Mouse (Mus musculus): ENCODE measurements at regions not wholly inside any gene's neighbourhood (a gene's known extent, or its start where the extent isn't known, plus 50 kb on each side); places are given as distances from the start of the nearest gene placed in this dataset.
"Not testable (repeated sequence)": the region's sequence is repeated elsewhere in the genome, so short reads cannot be mapped to it uniquely, and the experiment has no call there.

DNA sequence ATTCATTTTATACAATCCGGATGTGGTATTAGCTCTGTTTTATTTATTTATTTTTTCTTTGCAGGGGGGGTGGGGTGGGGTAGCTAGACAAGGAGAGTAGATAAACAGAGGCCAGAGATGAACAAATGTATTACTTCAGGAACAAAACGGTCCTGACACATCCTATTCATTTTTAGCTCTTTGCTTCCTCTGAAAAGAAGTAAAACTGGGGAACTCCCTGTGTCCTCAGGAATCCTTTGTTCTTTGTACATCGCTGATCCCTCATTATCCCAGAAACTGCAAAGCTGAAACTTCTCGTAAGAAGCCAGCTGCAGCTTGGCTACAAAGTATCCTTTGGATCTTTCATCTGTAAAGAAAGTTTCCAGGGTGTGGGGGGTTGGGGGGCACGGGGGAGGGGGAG lies 103.6 kb upstream of the Pfn2 start:
- no peak for ATAC-seq (replicated peaks; ENCODE audit: low FRiP score, low TSS enrichment, poor library complexity, severe bottlenecking)

DNA sequence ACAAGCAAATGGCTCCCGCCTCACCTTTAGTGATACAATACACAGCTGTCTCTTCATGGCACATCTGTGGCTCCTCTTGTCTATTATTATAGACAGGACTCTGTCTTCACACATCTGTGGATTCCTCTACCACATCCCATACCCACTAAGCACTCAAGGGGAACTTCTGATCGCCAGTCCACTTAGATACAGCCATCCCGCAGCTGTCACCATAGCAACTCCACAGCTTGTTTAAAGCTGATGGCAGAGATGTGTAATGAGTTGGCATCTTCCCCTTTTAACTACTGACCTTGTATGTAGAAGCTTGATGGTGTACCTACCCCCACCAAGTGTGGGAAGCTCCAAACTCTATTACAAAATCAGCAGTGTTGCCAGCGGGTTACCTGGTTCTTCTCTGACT lies 109.5 kb upstream of the Pfn2 start:
- no peak for ATAC-seq (replicated peaks; ENCODE audit: low FRiP score, low TSS enrichment, poor library complexity, severe bottlenecking)

DNA sequence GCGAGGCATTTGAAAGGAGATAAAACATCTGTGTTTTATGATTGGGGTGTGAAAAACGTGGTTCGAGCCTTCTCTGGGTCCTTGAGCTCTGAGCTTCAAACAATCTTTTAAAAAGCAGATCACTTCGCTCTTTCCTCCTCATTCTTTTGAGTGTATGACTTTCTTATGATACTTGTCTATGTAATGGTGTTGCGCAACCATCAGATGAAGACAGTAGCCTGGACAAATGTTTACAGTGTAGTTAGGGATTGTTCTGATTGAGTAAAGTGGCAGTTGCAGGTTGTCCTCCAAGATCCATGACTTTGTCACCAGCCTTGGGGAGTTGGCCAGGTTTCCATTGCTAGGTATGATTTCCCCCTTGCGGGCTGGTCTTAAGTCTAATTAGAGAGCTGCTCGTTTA lies 116.1 kb upstream of the Pfn2 start:
- no peak for ATAC-seq (replicated peaks; ENCODE audit: low FRiP score, low TSS enrichment, poor library complexity, severe bottlenecking)

DNA sequence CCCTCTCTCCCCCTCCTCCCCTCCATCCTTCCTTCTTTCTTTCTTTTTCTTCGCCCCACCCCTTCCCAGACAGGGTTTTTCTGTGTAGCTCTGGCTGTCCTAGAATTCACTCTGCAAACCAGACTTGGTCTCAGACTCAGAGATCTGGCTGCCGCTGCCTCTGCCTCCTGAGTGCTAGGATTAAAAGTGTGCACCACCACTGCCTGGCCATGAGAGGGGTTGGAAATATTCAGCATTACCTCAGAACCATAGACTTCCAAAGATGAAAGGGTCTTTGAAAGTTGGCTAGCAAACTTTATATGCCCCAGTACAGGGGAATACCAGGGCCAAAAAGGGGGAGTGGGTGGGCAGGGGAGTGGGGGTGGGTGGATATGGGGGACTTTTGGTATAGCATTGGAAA lies 122.7 kb upstream of the Pfn2 start:
- ATAC-seq (replicated peaks; ENCODE audit: low FRiP score, low TSS enrichment, poor library complexity, severe bottlenecking), result not testable (repeated sequence)

DNA sequence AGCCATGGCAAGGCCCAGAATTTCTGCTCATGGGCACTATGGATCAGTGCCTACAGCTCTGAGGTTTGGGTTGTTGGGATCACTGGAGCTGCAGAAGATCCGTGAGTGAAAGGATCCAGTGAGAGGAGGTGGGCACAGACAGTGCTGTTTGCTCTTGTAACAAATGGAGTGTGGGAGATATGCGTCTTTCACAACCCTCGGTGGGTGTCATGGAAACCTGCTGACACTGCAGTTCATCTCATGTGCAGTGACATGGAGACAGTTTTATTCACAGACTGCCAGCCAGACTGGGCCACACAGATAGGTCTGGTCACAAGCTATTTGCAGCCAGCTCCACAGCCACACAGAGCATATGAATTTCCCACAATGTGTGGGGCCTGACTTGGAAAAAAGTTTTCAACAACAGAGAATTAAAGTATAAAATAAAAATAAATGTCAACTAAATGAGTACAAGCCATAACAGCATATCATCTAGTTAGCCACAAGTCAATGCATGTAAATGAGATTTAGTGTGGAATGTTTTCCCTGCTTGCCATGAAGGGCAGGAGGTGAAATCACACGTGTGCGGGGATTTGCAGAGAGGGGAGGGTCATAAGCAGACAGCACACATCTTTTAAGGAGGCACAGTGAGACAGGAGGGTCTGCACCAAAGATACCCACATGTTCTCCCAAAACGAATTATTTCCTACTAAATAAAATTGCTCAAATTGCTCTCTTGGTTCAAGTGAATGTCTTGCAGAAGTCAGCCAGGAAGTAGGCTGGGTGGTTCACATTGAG lies 124.8 kb upstream of the Pfn2 start:
- no peak for ATAC-seq (replicated peaks; ENCODE audit: low FRiP score, low TSS enrichment, poor library complexity, severe bottlenecking)

DNA sequence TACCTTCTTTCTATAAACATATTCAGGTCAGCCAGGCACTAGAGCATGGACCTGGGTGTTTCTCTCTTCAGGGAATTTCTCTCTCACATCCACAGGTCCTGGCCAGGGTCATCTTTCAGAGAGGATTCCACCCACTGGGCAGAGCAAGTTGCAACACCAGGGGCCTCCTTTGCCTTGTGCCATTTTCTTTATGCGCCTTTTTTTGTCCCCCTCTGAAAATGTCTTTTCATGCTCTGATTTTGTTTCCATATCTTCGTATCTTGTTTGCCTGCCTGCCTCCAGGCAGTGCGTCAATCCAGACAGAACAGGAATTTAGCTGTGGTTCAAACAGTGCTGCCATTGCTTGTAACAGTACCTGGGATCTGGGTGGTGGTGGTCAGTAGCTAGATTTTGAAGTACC lies 125.7 kb upstream of the Pfn2 start:
- no peak for ATAC-seq (replicated peaks; ENCODE audit: low FRiP score, low TSS enrichment, poor library complexity, severe bottlenecking)

DNA sequence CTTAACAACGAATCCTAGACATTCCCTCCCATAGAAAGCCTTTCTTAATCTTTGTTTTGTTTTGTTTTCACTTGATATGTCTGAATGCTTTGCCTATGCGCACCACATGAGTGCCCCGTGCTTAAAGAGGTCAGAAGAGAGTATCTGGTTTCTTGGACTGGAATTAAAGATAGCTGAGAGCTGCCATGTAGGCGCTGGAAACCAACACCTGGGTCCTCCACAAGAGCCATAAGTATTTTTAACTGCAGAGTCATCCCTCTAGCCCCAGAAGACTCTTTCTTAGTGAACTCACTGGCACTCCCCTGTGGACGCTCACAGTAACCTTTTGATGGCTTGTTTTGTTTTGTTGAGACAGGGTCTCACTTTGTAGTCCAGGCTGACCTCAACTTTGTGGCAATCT lies 127.5 kb upstream of the Pfn2 start:
- ATAC-seq (replicated peaks; ENCODE audit: low FRiP score, low TSS enrichment, poor library complexity, severe bottlenecking), result no peak

DNA sequence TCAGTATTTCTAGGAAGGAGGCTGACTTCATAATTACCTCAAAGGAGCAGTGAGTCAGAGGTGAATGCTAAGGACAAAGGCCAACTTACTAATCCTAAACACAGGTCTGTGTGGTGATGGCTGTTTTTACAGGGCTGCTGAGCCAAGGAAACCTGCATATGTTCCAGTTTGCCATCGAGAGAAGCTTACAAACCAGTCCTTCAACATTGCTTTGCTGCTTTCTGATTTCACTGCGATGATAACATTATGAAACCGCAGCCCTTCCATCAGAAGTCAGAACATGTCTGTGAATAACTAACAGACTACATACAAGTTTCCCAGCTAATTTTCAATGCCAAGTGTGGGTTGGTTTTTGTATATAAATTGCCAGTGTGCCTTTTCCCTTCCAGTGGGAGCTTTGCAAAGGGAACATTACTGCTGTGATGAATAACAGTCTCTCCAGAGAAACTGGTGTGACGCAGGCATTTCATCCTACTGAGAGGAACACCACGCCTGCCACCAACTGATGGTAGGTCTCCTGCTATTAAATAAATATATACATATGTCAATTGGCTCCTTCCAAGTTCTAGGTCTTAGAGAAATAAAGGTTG lies 128.9 kb upstream of the Pfn2 start:
- ATAC-seq (replicated peaks; ENCODE audit: low FRiP score, low TSS enrichment, poor library complexity, severe bottlenecking), result no peak

DNA sequence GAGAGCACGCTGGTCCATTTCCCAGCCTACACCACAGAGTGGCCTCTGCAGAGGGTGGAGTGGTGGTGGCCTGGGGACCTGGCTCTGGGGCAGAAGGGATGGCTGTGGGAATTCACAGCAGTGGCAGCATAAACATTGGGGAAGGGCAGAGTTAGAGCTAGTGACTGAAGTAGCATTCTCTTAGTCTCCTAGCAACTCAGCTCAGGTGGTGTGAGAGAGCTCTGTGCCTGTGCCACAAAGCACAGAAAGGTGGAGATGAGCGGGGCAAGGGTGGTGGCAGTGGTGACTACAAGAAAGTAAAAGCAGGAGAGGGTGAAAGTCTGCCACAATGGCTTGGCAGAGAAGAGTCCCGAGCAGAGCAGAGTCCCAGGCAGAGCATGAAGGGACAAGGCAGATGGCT lies 140.3 kb upstream of the Pfn2 start:
- ATAC-seq (replicated peaks; ENCODE audit: low FRiP score, low TSS enrichment, poor library complexity, severe bottlenecking), result no peak

DNA sequence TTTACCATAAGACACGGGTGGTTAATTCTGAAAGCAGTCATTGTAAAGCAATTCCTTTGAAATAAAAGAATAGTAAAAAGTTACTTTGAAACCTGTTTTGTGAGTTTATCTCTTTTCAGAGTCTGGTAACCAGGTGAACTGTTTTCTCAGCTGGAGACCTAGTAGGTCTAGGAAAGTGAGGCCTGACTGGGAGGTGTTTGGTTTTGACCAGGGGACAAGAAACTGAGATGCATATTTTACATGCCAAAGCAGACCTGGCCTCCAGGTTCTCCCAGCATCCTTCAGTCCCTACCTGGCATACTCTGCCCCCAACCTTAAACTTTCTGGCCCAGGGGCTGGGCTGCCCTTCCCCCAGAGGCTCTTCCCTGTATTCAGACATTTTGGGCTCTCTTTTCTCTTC lies 142.9 kb upstream of the Pfn2 start:
- ATAC-seq (replicated peaks; ENCODE audit: low FRiP score, low TSS enrichment, poor library complexity, severe bottlenecking), result no peak

DNA sequence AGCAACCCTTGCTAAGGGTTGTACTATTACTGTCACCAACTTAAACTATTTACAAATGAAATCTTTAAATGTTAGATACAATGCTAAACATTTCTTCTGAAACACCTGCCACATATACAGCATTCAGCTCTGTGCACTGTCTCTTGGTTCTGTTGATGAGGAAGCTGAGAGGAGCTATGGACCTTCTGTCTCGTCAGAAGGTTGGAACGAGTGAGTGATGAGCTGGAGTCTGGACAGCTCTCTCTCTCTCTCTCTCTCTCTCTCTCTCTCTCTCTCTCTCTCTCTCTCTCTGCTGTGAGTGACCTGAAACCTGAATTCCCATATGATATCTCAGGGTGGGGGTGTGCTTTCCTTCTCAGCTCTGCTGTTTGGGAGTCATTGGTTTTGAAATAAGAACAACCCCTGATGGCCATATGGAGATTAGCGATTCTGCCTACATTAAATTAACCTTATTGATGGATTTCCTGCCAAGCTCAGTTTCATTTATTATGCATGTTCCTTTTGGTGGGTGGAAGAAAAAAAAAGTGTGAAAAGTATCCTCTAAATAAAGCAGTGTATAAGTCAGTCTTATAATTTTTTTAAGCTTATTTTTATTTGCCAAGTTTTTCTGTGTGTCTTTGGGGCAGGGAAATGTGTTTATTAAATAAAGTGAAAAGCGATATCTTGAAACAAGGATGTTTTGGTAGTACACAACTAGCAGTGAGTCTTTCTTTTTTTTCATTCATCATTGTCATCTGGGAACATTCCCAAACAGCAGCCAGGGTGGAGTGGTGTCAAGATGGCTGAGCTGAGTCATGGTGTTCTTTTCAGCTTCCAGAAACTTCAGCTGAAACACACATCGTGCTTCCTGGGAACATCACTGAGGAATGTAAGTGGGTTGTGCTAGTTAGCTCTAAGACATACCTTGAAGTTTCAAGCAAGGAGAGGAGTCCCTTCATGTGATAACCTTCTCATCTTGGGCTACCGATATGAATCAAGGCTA lies 150.5 kb upstream of the Pfn2 start:
- ATAC-seq (replicated peaks; ENCODE audit: low FRiP score, low TSS enrichment, poor library complexity, severe bottlenecking), result no peak

DNA sequence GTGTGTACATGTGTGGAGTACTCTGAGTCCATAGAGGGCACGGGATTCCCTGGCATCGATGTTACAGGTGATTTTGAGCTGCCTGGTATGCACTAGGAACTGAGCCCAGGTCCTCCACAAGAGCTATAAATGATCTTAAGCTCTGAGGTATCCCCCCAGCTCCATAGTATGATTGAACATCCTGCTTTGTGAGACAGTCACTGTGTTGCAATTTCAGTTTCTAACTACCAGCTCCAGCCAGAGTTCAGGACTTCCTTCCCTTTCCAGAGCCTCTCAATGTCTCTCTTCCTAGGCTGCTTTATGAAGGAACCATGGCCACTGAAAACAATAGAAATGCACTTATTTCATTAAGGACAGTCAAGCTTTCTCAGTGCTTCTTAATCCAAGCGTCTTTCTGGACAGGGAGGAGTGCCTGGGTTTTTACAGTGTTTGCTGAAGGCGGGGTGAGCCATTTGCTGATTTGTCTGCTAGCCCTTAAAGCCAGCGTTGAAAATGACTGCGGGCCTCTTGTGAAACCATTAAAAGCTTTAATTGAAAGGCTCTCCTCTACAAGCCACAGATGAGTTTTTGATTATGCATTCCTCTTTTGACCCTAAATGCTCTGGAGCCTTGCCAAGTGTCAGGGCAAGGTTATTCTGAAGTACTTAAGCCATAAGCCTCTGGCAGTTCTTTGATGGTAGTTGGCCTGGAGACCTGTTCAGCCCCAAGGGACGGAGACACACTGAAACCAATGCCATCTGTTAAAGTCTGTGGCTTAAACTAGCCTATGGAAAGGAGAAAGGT lies 155.1 kb upstream of the Pfn2 start:
- no peak for ATAC-seq (replicated peaks; ENCODE audit: low FRiP score, low TSS enrichment, poor library complexity, severe bottlenecking)

DNA sequence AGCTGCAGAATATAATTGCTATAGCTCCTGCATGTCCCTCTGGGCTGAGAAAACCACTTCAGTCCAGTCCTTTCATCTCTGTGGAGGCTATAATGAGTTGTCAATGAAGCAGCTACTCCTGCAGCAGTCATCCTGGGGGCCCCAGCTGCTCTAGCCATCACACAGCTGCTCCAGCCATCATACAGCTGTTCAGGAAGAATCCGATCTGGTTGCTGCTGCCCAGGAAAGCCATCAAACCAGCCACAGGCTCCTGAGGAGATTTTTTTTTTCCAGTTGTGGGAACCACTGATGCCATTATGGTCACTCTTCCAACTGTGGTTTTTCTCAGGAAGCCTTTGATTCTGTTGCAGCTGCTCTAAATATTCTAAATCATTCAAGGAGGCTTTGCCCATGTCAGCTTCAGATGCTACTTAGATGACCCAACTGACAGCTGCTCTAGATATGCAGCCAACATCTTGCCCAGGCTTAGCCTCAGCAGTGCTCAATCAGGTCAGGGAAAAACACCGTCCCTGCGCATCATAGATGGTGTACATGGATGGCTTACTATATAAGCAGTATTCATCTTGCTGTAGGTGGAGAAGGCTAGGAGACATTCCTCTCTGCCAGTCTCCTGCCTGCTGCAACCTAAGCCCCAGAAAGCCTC lies 177.0 kb upstream of the Pfn2 start:
- no peak for ATAC-seq (replicated peaks; ENCODE audit: low FRiP score, low TSS enrichment, poor library complexity, severe bottlenecking)

DNA sequence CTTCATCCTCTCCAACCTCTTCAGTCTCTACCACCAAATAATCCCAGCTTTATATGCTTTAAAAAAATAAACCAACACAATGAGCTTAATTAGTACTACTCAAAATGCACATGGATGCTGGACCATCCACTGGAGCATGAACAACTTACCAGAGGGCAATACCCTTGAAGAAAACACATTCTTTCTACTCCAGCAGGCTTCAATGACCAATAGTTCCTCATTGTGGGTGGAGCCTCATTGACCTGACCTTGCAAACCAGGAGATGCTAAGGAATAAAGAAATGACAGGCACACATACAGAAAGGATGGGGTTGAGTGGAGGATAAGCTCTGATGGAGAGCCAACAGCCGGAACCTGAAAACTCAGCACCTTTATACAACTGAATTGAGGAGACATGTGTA lies 201.7 kb upstream of the Pfn2 start:
- ATAC-seq (replicated peaks; ENCODE audit: low FRiP score, low TSS enrichment, poor library complexity, severe bottlenecking), result no peak

DNA sequence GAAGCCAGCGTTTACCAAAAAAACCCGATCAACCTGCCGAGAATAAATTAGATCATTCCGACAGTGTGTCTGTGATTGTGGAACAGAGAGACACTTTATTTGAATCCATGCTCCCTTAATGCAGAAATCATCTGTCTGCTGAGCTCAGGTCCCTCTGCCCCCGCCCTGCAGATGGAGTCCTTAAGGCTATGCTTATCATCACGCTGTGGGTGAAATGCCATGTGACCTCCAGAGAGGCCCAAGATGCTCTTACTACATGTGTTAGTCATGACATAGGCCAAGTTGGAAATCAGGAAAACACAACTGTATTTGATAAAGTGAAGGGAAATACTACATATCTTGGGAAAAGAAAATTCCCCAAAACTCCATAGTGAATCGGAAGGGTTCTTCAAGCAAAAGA lies 206.8 kb upstream of the Pfn2 start:
- ATAC-seq (replicated peaks; ENCODE audit: low FRiP score, low TSS enrichment, poor library complexity, severe bottlenecking), result no peak

DNA sequence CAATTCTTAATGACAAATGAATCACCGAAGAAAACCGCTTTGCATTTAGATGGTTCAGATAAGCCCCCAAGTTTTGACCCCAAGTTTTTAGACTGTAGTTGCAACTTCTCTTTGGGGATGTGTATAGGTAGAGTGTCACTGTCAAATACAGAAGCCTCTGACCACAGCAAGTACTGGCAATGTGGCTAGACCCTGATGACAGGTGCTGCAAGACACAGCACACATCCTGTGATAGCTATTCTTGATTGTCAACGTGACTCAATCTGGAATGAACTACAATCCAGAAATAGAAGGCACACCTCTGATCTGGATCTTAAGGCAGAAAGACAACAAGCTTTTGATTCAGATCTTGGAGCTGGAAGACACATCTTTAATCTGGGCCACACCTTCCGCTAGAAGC lies 207.3 kb upstream of the Pfn2 start:
- no peak for ATAC-seq (replicated peaks; ENCODE audit: low FRiP score, low TSS enrichment, poor library complexity, severe bottlenecking)

DNA sequence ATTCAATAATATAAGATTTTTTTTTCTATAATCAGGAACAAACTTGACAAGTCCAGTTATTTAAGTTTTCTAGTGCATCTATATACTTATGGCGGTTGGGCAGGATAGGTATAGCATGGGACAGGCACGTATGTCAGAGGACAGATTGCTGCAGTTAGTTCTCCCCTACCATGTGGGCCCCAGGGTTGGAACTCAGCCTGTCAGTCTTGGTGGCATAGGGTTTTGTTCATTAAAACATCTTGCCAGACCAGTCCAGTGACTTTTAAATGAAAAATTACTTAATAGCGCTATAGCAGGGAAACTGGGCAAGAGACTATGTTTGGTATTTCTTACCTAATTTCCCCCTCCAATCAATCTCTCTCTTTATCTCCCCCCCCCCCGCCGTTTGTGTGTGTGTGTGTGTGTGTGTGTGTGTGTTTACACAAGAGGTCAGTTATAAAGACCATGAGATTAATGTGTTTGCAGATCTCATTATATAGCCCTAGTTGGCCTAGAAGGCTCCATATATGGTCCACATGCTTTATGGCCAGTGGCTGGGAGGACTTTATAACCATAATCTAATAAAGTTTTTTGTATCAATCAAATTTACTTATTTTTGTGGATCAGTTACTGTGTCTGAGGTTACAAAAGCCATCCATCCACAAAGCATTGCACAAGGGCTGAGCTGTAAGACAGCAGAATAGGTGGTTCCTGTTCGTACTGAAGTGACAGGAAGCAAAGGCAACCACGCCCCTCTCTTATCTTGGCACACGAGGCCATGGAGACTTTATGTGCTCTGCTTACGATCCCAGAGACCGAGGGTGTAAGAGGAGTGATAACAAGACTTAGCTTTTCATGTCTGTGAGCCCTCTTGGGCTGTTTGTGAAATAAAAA lies 208.5 kb upstream of the Pfn2 start:
- ATAC-seq (replicated peaks; ENCODE audit: low FRiP score, low TSS enrichment, poor library complexity, severe bottlenecking), result peak; percentile 98

DNA sequence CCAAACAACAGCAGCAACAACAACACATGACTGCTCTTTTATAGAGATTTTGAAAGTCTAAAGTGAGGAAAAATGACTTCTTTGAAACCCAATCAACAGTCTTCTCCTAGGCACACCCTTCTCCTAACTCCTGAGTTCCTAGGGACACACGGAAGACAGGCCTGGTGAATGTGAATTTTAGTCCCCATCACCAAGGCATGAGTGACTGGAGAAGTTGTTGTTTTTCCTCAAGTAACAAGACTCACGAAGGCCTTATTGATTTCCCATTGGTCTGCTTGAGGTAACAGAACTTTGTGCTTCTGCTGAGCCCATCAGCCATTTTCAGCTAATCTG lies 209.2 kb upstream of the Pfn2 start:
- no peak for ATAC-seq (replicated peaks; ENCODE audit: low FRiP score, low TSS enrichment, poor library complexity, severe bottlenecking)
